Mouse (Mus musculus) telencephalon, adult 2 months (tissue): ENCODE measurements around the gene Gm28230.

ENCODE experiments used
- DNase-seq: peaks from one replicate; pipeline ENCODE4 v3.0.0-alpha.2; 2011; ENCODE audit warnings: low read depth, low spot score

Gm28230 gene

DNA sequence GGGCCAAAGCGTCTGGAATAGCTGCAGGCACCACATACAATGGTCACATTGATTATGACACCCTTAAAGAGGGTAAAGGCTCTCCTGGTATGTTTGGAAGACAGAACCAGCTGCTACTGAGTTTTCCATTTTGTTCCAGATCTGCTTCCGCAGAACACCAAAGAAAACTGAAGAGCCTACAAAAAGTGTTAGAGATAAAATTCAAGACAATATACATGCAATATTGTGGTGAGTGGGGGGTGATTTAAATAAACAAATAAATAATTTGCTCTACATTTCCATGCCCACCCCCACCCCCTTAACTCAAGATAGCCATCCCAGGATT lies 12.9 kb downstream of the Gm28230 start:
- DNase-seq, result no peak

GRCm38 (mm10) chr2:74739869-74740268 lies 13.3 kb downstream of the Gm28230 start:
- no peak for DNase-seq

DNA sequence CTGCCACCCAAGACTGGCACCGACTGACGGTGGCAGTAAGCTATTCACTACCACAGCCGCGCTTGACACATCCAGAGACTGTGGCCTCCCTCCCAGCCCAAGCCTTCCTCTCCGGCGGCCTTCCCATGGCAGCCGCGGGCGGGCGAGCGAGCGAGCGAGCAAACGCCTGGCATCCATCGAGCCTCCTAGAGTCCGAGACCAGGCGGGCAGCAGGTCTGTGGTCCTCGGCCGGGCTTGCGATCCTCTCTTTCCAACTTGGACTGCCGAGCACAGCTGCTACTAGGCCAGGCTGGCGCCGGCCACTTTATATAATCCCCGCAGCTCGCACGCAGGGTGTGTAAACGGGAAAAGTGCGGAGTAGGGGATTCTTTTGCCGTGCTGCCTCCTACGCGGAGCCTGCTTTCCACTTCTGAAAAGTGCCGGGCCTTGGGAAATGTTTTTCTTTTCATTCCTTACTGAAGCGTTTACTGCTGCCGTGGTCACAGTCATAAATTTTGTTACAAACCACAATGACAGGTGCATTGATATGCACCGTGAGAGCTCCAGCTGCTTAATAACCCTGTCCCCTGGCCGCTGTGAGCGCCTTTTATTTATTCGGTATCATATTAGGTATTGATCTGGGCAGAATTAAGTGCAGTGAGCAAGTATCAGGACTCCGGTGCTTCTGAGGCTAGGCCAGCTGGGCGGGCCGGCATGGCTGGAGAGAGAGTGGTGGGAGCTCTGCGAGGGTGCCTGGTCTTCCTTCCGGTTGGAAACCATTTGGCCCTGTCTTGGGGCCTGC lies 14.0 kb downstream of the Gm28230 start:
- DNase-seq, result no peak

- DNase-seq, result no peak
These were observed 14.9 kb downstream of the Gm28230 start for GRCm38 (mm10) chr2:74741252-74741978.

- DNase-seq, result no peak
These were observed 15.4 kb downstream of the Gm28230 start for GRCm38 (mm10) chr2:74741979-74742277.

- DNase-seq, result no peak
These were observed 19.2 kb downstream of the Gm28230 start for GRCm38 (mm10) chr2:74745540-74746297.

GRCm38 (mm10) chr2:74746298-74746921 lies 19.9 kb downstream of the Gm28230 start:
- DNase-seq, result no peak

GRCm38 (mm10) chr2:74747006-74747405 lies 20.5 kb downstream of the Gm28230 start:
- DNase-seq, result no peak

GRCm38 (mm10) chr2:74747661-74748141 lies 21.2 kb downstream of the Gm28230 start:
- DNase-seq, result no peak

GRCm38 (mm10) chr2:74748436-74748995 lies 22.0 kb downstream of the Gm28230 start:
- DNase-seq, result no peak

DNA sequence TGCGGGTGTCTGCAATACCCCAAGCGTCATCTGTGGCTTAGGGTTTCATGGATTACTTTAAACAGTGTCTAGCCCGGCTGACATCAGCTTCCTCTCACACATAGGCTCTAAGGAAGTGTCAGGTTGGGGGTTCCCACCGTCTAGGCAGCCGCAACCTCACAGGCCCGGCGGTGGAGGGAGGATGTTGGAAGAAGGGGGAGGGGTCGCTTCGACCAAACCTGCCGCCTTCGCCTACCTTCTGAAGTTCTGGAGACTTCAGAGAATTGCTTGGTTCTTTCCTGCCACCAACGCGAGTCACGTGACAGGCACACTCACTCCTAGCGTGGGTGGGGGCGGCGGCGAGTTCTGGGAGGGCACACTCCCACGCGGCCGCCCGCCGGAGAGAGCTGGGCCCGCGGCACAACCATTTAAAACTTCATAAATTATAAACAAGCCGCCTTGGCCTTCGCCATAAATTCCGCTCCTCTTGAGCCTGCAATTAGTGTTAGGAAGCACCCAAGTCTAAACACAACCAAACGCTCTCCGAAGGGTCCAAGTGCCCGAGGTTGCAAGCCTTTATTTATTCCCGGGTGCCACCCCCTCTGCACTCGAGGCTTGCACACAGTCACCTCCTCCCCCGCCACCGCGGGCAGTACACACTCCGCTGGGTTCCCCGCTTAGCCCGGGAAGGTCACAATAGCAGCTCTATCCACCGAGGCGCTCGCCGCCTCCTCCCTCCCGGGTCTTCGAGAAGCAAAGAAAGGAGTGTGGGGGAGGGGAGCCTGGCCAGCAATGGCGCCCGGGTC lies 23.0 kb downstream of the Gm28230 start:
- DNase-seq, result no peak

- DNase-seq, result no peak
These were observed 24.3 kb downstream of the Gm28230 start for GRCm38 (mm10) chr2:74750731-74751250.

DNA sequence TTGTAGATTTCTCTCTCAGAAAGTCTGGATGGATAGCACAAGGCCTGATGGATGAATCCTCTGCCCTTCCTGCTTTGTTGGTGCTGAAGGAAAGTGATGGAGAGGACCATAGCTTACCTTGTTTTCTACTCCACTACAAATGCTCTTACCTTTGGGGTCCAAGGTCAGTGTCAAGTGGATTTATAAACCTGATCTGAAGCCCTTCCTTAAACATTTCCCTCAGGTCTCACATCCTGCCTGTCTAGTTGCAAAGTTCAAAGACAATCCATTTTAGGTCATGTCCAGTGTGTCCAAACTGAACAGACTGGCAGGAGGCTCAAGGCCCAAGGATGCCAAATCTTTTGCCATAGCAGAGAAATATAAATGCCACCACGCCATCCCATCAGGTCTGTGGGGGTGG lies 25.3 kb downstream of the Gm28230 start:
- DNase-seq, result no peak

DNA sequence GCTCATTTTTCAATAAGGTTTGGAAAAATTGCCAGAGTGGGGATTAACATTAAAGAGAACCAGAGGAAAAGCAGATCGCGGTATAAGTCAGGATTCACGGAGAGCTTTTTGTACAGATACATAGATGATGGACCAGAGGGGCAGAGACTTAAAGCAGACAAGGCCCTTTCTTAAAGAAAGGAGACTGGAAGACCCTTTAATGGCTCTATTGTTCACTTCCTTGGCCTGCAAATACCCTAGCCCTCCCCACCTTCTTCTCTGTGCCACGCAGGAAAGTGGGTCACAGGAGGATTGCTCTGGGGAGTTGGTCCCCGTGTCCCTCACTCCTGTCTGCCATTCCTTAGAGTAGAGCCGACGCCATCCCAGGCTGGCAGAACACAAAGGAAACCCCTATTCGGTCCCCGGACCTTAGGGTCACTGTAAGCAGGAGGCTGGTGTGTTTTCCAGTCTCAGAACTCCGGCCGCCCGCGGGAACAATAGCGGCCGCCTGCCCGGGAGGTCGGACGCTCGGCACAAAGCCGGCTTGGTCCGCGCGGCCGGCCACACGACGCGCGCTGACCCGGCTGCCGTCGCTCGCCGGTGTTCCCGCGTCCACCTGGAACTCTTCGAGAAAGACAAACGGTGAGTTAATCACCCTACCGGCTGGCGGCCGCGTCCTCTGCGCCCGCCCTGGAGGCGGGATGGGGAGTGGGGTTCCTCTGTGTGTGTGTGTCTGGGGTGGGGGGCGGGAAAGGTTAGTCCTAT lies 26.1 kb downstream of the Gm28230 start:
- DNase-seq, result no peak

- DNase-seq, result no peak
These were observed 26.6 kb downstream of the Gm28230 start for GRCm38 (mm10) chr2:74753175-74753523.

DNA sequence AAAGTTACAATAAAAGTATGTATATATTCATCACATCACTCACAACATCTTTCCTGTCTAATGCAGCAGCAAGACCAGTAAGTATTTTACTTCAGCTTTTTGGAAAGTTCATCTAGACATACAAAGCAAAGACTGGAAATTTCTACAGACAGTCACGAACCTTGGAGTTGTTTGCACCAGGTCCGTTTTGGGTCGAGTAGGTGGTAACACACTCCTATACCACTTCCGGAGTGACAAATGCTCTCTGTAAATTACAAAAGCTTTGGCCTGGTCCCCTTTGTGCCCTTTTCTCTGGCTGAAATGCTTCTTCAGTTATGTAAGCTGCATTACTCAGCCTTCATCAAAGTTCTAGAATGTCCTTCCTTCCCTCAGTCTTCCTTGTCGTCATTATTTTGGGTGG lies 27.2 kb downstream of the Gm28230 start:
- DNase-seq, result no peak

GRCm38 (mm10) chr2:74760146-74760545 lies 33.6 kb downstream of the Gm28230 start:
- DNase-seq, result no peak

DNA sequence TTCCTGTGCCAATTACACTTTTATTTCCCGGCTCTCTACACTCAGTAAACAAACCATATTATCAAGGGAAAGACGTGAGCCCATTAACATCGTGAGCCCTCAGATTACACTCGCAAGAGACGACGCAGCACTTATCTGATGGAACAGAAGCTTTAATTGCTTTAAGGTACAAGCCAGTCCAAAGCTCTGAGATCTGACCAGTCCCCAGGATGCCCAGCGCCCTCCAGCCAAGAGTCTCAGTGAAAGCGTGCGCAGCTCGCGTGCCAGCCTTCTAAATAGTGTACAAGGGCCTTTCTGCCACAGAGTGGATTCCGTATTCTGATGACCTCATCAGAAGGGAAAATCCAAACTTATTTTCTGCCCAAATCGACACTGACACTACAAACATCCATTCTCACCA lies 35.4 kb downstream of the Gm28230 start:
- no peak for DNase-seq

DNA sequence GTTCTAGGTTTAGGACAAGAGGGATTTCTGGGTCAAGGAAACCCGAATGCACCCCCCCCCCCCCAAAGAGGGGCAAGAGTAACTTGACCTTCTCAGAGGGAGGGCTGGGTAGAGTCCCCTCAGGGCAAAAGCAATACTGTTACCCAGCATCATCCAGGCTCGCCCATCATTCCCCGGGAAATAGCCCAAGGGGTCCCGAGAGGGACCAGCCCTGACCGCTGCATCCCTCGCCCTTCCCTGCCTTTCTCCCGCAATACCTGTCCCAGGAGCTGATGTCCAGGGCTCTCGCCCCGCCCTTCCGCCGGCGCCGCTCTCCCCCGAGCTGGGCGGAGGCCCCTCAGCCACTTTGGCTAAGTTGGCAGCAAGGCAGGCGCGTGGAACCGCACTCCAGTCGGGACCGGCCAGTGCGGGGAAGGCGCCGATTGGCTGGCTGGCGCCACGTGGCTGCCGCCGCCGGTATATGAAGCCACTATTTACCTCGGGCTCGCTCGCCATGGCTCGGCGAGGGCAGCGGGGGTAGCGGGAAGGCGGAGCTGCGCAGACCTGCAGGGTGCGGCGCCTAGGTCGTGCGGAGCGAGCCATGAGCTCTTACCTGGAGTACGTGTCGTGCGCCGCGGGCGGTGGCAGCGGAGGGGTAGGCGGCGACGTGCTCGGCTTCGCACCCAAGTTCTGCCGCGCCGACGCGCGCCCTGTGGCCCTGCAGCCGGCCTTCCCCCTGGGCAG lies 36.2 kb downstream of the Gm28230 start, which contains the start of gene Hoxd1:
TSS of gene Hoxd1 (plus strand) at position 459 of the 723 bp plus-strand sequence.
- no peak for DNase-seq
